Mouse (Mus musculus) c-Kit-positive CD71-positive TER-119-negative erythroid progenitor cells, embryonic 14.5 days (primary cell): ENCODE results near the gene Gm128.

Experiments used
- DNase-seq: peaks from one replicate; pipeline ENCODE4 v3.0.0-alpha.2; 2013; ENCODE audit warnings: low read depth

Gene Gm128

DNA sequence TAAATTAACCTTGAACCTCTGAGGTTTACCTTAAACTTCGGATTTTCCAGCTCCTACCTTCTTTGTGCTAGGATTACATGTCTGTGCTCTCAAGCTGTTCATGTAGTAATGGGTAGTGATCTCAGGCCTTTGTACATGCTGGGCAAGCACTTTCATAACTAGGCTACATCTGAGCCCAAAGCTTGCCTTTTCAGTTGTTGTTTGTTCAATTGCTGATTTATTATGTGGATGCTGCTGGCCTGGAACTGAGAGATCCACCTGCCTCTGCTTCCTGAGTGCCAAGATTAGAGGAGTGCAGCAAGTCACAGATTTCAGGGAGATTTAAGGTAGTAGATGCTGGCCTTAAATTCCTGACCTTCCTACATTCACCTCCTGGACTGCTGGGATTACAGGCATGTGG lies 42.3 kb downstream of the Gm128 start:
- DNase-seq = no peak

GRCm38 (mm10) chr3:95195772-95196171 lies 45.6 kb downstream of the Gm128 start:
- DNase-seq = no peak

- DNase-seq = no peak
These were observed 46.7 kb downstream of the Gm128 start for GRCm38 (mm10) chr3:95194721-95195135.
